Mouse (Mus musculus) midbrain, postnatal 0 days (tissue): ENCODE measurements around the gene Klhl23. TPM values are rescaled to one million over a fixed set of nuclear protein-coding genes. Genes with fewer than 3 reads are reported as not detected.
"Not testable (repeated sequence)": the region's sequence is repeated elsewhere in the genome, so short reads cannot be mapped to it uniquely, and the experiment has no call there.

ENCODE experiments used
- ATAC-seq: fragments of 200-750 bp; cut with Nextera tagmentation; 2 replicates; pipeline ENCODE4 v1.8.0; 2017; ENCODE audit warnings: moderate number of reproducible peaks, mild to moderate bottlenecking, moderate TSS enrichment, moderate library complexity; ENCODE audit not compliant: low FRiP score
- DNase-seq: peaks from one replicate; pipeline ENCODE4 v3.0.0-alpha.2; 2015; ENCODE audit warnings: low spot score
- H3K27ac ChIP-seq: fragments of 300-500 bp; sonication (generic); 2 replicates; pipeline ENCODE4 v1.5.1; 2014; ENCODE audit warnings: low read depth, mild to moderate bottlenecking, low read length, mixed read lengths
- H3K27me3 ChIP-seq: fragments of 300-500 bp; sonication (generic); 2 replicates; pipeline ENCODE4 v1.6.1; 2014; ENCODE audit warnings: low read length, control low read depth, mixed read lengths; ENCODE audit not compliant: insufficient read depth
- H3K36me3 ChIP-seq: fragments of 300-500 bp; sonication (generic); 2 replicates; pipeline ENCODE4 v1.6.1; 2014; ENCODE audit warnings: low read length, control low read depth, mixed read lengths; ENCODE audit not compliant: insufficient read depth
- H3K4me1 ChIP-seq: fragments of 300-500 bp; sonication (generic); 2 replicates; pipeline ENCODE4 v1.6.1; 2014; ENCODE audit warnings: mild to moderate bottlenecking, control low read depth, antibody characterized with exemption, low read length, mixed read lengths; ENCODE audit not compliant: insufficient read depth
- H3K4me2 ChIP-seq: fragments of 300-500 bp; sonication (generic); 2 replicates; pipeline ENCODE4 v1.6.1; 2014; ENCODE audit warnings: low read depth, mild to moderate bottlenecking, low read length, mixed read lengths; ENCODE audit not compliant: poor library complexity, severe bottlenecking
- H3K4me3 ChIP-seq: fragments of 300-500 bp; sonication (generic); 2 replicates; pipeline ENCODE4 v1.5.1; 2014; ENCODE audit warnings: low read depth, mild to moderate bottlenecking, low read length, moderate library complexity
- H3K9ac ChIP-seq: fragments of 300-500 bp; sonication (generic); replicated peaks from 2 replicates; pipeline ENCODE4 v1.6.1; 2014; ENCODE audit warnings: mild to moderate bottlenecking, low read length, moderate library complexity, mixed read lengths; ENCODE audit not compliant: poor library complexity, severe bottlenecking
- H3K9me3 ChIP-seq: fragments of 300-500 bp; sonication (generic); 2 replicates; pipeline ENCODE4 v1.6.1; 2016; ENCODE audit warnings: low read length, control low read depth
- CTCF ChIP-seq: IDR thresholded peaks from 2 replicates; pipeline ENCODE4 v1.5.1; 2016; ENCODE audit warnings: antibody characterized with exemption, mild to moderate bottlenecking
- WGBS: fragments of 180-500 bp; shearing (Covaris S2); extraction: QIAGEN DNeasy Blood & Tissue Kit; methylation state at CpG from one replicate; pipeline ENCODE4 v1.1.7; 2014; 5-methylcytosine and 5-hydroxymethylcytosine counted together
- polyA plus RNA-seq: library from polyadenylated mRNA; unstranded; fragments of >200 nt; fragmentation: Nextera tagmentation; extraction: Ambion mirVana; gene quantifications from 2 replicates; pipeline ENCODE4 v1.2.1, GENCODE M21; 2015
- total RNA-seq: library from RNA; depleted of rRNA; stranded (reverse); fragments of >200 nt; gene quantifications from 2 replicates; pipeline ENCODE4 v1.2.3, GENCODE M21; 2014

Gene Klhl23
- total and polyA plus RNA-seq, 2 experiments from 2014 or later, result 99.2 to 147 TPM

DNA sequence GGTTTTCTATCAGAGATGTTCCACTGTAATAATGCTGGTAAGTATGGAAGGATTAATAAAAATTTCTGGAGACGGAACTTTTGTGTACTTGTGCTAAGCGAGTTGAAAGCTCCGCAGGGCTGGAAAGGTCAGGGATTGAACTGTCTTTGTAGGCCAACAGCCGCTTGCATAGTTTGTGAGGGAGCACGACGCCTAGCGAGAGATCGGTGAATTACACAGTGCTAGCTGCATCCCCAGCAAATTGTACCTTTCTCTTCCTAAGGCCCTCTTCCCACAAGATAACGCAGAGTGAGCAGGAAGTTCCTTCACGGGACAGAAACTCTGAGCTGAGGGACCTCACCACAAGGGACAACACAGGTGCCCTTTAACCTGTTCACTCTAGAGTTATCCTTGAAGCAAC is 31.5 kb upstream of the Klhl23 start:
- peak; percentile 42; the same call in 1 of the 2 replicates for ATAC-seq
- 2% methylated on average over 10 of the region's 10 CpGs for WGBS
- no peaks in the 10 kb centered on the region for H3K27me3 ChIP-seq
- peak; percentile 80 for DNase-seq
- H3K4me1 ChIP-seq, result no peaks in the 10 kb centered on the region
- H3K4me2 ChIP-seq, result peak overlapping the region; percentile 83
- no peak overlapping the region for H3K9ac ChIP-seq
- H3K27ac ChIP-seq, result no peak overlapping the region; the same call in 1 of the 2 replicates
- no peaks in the 10 kb centered on the region for H3K9me3 ChIP-seq
- peak overlapping the region; percentile 67 for H3K4me3 ChIP-seq
- peak; percentile 80 for TF ChIP-seq CTCF
- H3K36me3 ChIP-seq, result 0 out of 2 replicates have a peak, but pooled peaks cover 3% of the 10 kb centered on the region

DNA sequence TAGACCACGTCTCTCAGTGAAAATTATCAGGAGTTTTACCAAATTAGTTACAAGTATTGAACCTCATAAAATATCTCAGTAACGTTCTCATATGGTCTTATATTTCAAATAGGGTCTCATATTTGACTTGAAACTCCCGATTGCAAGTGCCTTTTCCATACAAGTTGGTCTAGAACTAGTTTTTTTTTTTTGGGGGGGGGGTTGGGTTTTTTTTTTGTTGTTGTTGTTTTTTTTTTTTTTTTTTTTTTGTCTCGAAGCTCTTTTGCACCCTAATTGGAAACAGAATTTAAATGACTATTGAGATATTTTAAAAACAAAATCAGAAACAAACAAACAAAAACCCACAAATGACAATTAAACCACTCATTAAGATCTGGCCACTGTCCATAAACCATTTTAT is 31.0 kb upstream of the Klhl23 start:
- no peaks in the 10 kb centered on the region for H3K4me1 ChIP-seq
- 77% methylated on average over 4 of the region's 4 CpGs for WGBS
- no peak for DNase-seq
- peak overlapping the region; percentile 83 for H3K4me2 ChIP-seq
- no peak overlapping the region for H3K27ac ChIP-seq
- H3K36me3 ChIP-seq, result peaks cover 7% of the 10 kb centered on the region; the same call in 1 of the 2 replicates
- H3K9me3 ChIP-seq, result no peaks in the 10 kb centered on the region
- ATAC-seq, result no peak
- no peak overlapping the region for H3K9ac ChIP-seq
- no peaks in the 10 kb centered on the region for H3K27me3 ChIP-seq
- no peak overlapping the region for H3K4me3 ChIP-seq
- no peak for TF ChIP-seq CTCF

- H3K4me2 ChIP-seq, result no peak overlapping the region
- no peaks in the 10 kb centered on the region for H3K4me1 ChIP-seq
- peak; percentile 53 for TF ChIP-seq CTCF
- WGBS, result 54% methylated on average over 5 of the region's 5 CpGs
- DNase-seq, result no peak
- 0 out of 2 replicates have a peak, but pooled peaks have one; percentile 31 for ATAC-seq
- no peaks in the 10 kb centered on the region for H3K27me3 ChIP-seq
- H3K36me3 ChIP-seq, result no peaks in the 10 kb centered on the region
- no peak overlapping the region for H3K9ac ChIP-seq
- no peak overlapping the region for H3K27ac ChIP-seq
- no peak overlapping the region for H3K4me3 ChIP-seq
- no peaks in the 10 kb centered on the region for H3K9me3 ChIP-seq
These were observed 18.8 kb upstream of the Klhl23 start for GRCm38 (mm10) chr2:69802911-69803312.

DNA sequence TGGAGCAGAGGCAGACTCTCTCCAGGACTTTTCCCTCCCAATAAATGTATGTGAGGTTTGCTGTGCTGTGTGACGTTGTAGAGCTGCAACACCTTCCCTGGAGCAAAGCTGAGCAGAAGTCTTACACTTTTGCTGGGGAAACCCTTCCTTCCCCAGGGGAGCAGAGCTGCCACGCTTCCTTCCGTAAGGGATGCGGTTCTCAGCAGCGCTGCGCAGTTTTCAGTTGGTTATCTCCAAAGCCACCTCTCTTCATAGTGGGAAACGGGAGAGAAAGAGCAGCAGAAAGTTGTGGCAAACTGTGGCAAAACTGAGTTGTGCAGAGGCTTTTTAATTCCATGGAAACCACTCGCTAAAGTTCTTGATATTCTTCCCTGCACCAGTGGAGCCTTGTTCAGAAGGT is 18.0 kb upstream of the Klhl23 start:
- TF ChIP-seq CTCF, result no peak
- H3K4me3 ChIP-seq, result no peak overlapping the region
- no peaks in the 10 kb centered on the region for H3K4me1 ChIP-seq
- WGBS, result 69% methylated on average over 8 of the region's 8 CpGs
- DNase-seq (no peak), ATAC-seq (no peak)
- no peak overlapping the region for H3K4me2 ChIP-seq
- H3K27me3 ChIP-seq, result no peaks in the 10 kb centered on the region
- H3K9ac ChIP-seq, result no peak overlapping the region
- H3K9me3 ChIP-seq, result no peaks in the 10 kb centered on the region
- H3K27ac ChIP-seq, result no peak overlapping the region
- H3K36me3 ChIP-seq, result no peaks in the 10 kb centered on the region

DNA sequence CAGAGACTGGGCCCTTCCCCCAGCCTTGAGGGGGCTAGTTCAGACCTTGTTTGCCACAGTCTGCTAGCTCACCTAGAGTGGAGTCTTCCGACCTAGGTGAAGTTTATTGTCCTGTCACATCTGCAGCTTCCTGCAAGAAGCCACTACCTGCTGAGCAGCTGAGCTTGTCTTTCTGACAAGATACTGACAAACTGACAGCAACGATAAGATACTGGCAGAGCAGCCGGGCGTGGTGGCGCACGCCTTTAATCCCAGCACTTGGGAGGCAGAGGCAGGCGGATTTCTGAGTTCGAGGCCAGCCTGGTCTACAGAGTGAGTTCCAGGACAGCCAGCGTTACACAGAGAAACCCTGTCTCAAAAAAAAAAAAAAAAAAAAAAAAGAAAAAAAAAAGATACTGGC is 17.1 kb upstream of the Klhl23 start:
- DNase-seq, H3K9me3 ChIP-seq, H3K4me2 ChIP-seq, H3K27ac ChIP-seq, H3K36me3 ChIP-seq, H3K4me3 ChIP-seq, ATAC-seq, H3K9ac ChIP-seq, H3K27me3 ChIP-seq, H3K4me1 ChIP-seq: not testable (repeated sequence)
- WGBS, result 86% methylated on average over 7 of the region's 9 CpGs

GRCm38 (mm10) chr2:69810169-69810568 is 11.6 kb upstream of the Klhl23 start:
- Histone ChIP-seq H3K9ac (no peak overlapping the region), H3K36me3 (no peaks in the 10 kb centered on the region), H3K27me3 (no peaks in the 10 kb centered on the region), H3K4me3 (no peak overlapping the region), H3K27ac (no peak overlapping the region), H3K4me1 (no peaks in the 10 kb centered on the region), H3K9me3 (no peaks in the 10 kb centered on the region), H3K4me2 (no peak overlapping the region)
- no peak for ATAC-seq
- 57% methylated on average over 15 of the region's 15 CpGs for WGBS
- no peak for TF ChIP-seq CTCF
- DNase-seq, result no peak

GRCm38 (mm10) chr2:69811349-69811748 is 10.4 kb upstream of the Klhl23 start:
- H3K9ac ChIP-seq, DNase-seq, H3K27me3 ChIP-seq, H3K4me1 ChIP-seq, H3K36me3 ChIP-seq, H3K27ac ChIP-seq, ATAC-seq, H3K4me2 ChIP-seq, H3K4me3 ChIP-seq, H3K9me3 ChIP-seq: not testable (repeated sequence)
- 63% methylated on average over 7 of the region's 7 CpGs for WGBS
